Mouse (Mus musculus): ENCODE results near the gene Ccdc85c.

Gene Ccdc85c

DNA sequence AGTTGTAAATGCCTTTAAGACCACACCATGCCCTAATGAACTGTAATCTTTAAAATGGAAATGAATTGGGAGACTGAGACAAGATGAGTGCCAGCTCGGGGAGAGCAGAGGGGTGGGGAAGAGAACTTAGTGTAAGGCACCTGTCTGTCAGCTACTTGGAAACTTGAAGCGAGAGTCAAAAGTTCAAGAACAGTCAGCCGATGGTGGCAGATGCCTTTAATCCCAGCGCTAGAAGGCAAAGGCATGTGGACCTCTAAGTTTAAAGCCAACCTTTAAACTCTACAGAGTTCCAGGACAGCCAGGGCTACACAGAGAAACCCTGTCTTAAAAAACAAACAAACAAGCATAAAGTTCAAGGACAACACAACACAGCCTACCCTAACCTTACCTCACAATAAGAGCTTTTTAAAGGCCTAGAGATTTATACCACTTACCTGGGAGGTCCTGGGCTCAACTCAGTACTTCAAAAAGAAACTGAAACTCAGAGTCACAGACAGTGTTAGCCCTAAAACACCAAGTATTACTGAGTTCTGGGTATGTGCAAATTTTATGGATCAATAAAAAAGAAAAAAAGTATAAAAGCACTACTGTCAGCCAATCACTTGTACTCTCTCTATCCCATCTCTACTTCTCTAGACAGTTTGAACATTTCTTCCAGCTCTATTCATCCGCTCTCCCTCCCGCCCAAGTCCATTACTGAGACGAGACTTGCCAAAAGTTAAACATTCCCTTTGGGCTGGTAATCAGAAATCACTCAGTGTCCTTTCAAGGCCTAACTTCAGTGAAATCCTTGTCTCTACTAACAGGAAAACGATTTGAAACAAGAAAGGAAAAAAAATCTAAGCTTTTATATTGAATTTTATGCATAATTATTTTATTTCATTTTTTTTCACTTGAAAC is 100.4 kb downstream of the Ccdc85c start:
- DNase-seq (ENCODE audit: low spot score), result no peak

DNA sequence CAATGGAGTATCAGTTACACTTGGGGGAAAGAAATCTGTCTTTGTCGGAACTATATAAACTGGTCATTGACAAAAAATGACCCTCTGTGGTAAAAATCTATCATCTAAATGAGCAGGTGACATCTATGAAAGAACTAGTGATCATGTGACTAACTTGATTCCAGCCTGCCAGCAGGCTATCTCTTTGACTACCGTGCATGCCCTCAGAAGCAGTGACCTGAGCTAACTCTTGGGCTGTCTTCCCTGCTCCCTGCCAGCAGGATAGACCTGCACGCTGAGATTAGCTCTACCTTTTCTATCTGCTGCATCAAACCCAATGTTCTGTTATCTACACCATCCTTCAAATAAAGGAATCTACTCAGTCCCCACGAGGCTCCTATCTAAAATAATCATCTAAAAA is 102.6 kb downstream of the Ccdc85c start:
- no peak for DNase-seq (ENCODE audit: low spot score)

GRCm38 (mm10) chr12:108171336-108171735 is 103.9 kb downstream of the Ccdc85c start:
- no peak for DNase-seq (ENCODE audit: low spot score)

DNA sequence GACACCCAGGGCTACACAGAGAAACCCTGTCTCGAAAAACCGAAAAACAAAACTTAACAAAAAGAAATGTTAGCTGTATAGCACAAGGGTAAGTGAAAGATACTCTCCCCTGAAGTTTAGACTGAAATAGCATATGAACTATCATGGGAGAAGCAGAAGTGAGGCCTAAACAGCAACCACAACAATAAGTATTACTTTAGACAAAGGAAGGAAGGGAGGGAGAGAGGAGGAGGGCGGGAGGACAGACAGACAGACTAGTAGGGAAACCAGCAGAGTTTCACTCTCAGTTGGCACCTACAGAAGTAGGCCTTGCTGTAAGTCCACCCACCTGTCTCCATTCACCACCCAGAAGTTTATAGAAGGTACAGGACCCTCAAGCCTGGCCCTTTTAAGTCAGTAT is 104.8 kb downstream of the Ccdc85c start:
- no peak for DNase-seq (ENCODE audit: low spot score)

DNA sequence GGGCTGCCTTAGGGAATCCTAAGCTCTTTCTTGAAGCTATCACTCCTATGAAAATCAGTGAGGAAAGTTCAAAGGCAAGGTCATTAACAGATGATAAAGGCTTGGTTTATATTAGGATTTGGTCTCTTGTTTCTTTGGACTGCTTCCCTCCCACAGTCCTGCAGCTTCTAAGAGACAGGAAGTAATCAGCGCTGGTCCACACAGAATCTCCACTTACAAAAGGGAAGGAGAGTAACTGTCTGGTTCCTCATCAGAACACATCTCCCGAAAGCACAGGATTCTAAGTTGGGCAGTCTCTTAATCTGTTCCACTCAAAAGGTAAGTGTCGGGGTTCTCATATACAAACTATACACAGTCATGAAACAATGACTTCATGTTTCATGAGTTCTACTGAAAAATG is 106.3 kb downstream of the Ccdc85c start:
- DNase-seq (ENCODE audit: low spot score), result no peak

DNA sequence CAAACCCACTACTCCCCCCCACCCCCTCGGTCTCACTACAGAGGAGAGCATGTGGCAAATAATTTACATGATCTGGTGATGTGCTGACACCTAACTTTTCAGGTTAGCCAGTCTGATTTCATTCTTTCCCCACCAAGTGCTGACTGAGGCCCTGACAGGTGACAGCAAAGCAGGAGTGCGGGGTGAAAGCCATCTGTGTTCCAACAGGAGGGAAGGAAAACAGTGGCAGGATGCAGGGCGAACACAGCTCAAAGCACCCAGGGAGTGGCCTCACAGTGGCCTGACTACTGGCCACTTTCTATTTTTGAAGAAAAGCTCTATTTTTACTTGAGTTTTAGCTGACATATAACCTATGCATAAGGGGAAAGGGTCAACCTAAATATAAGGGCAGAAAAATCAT is 111.5 kb downstream of the Ccdc85c start:
- no peak for DNase-seq (ENCODE audit: low spot score)

- DNase-seq (ENCODE audit: low spot score), result no peak
These were observed 113.2 kb downstream of the Ccdc85c start for GRCm38 (mm10) chr12:108162036-108162435.

DNA sequence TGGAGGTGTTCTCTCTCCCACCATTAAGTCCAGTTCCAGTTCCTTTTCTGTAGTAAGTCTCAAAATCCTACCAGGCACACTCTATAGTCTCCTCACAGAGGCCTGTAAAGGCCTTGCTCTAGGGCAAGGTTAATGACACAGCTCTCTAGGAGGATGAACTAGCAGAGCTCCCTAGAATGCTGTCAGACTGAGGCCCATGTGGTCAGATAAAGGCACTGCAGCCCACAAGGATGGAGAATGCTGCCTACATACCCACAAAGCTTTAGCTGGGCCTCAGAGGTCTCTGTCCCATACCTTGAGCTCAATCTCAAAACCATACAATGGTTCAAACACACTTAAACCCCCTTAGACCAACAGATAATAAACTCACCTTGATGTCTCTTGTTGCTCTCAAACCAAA is 115.4 kb downstream of the Ccdc85c start:
- DNase-seq (ENCODE audit: low spot score), result no peak

All from spleen, adult 12 weeks (tissue).